Mouse (Mus musculus): ENCODE data around the gene Znrf1.
A peak's percentile ranks its signal among the peaks of the same experiment; 100 is the strongest.
"Not testable (repeated sequence)": the region's sequence is repeated elsewhere in the genome, so short reads cannot be mapped to it uniquely, and the experiment has no call there.

Znrf1 gene

DNA sequence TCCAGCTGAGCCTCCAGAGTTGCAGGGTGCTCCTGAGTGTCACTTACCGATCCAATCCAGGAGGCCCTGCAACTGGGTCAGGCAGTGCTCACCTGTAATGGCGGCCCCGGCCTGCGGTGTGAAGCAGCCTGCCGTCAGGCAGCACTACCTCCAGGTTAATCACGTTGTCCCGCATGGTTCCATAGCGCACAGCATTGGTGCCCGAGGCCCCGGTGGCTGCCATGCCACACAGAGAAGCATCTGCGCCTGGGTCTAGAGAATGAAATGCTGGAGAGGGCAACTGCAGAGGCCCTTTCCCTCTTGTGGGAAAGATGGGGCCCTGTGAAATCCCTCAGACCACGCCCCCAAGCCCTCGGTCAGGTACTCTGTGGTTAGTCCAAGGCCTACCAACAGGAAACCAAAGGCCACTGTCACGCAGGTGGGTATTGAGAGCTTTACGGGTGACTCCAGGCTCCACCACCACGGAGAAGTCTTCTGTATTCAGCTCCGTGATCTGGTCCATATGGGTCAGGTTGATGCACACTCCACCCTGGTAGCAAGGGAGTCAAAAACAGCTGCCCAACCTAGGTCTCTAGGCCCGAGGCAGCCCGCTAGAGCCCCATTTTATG lies 93.1 kb downstream of the Znrf1 start:
- DNase-seq (ENCODE audit: low read depth, low spot score): peak; percentile 43

DNA sequence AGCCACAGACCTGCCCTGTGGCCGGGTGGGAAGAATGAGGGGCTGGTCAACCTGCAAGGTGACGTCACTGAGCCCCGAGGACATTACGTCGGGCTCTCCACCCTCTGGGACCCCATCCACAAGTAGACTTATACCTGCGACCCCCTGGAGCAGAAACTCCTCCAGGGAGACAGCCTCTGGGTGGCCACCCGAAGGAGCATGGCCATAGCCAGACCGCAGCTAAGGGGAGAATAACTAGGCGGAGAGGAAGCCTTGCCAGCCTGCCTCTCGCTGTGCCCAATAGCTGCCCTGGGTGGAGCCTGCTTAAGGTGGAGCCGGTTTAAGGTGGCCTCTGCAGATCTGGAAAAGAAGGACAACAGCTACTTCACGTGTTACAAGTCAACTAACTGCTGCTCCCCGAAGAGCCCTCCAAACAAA lies 94.2 kb downstream of the Znrf1 start, which contains the start of gene Ldhd:
Gene Ldhd (minus strand): TSS at position 270 of the 417 bp plus-strand sequence.
- DNase-seq (ENCODE audit: low read depth, low spot score): peak; percentile 53

DNA sequence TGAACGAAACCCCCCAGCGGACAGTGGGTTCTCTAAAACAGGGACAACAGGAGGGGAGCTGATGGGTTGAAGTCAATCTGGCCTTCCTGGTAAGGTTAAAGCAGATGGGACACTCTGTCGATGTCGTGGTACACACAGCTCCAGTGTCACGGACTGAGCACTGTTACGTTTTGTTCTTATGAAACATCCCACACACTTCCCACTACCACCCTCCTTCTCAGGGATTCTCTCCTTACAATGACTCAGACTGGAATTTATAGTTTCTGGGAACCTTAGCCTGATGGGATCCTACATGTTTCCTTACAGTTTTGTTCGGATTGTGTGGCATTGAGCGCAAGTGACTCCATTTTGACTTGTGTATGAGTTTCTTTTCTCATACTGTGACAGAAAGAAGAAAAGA lies 95.7 kb downstream of the Znrf1 start:
- no peak for DNase-seq (ENCODE audit: low read depth, low spot score)

DNA sequence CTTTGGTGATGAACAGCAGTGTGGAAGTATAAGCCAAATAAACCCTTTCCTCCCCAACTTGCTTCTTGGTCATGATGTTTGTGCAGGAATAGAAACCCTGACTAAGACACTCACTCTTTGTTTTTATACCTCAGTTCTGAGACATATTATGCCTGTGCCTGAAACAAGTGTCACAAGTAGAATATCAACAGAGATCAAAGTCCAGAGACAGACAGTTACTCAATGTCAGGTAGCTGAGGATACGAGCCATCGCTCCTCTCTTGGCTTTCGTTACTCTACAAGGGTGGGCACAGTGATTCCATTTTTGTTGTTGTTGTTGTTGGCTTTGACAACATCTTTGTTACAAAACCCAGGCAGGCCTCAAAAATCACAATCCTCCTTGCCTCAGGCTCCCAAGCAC lies 97.1 kb downstream of the Znrf1 start:
- DNase-seq (ENCODE audit: low read depth, low spot score): no peak

DNA sequence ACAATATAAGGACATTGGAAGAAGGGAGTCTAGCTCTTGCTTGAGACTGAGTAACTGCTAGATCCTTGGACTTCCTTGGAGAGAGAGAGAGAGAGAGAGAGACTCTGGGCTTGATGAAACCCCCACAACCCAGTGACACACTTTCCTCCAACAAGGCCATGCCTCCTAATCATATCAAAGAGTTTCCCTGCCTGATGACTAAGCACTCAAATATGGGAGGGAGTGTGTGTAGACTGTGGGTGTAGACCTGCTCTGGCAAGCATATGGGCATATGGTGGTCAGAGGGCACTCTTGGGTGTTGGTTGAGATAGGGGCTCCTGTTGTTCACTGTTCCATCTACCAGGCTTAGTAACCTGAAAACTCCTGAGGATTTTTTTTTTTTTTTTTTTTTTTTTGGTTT lies 102.2 kb downstream of the Znrf1 start:
- no peak for DNase-seq (ENCODE audit: low read depth, low spot score)

DNA sequence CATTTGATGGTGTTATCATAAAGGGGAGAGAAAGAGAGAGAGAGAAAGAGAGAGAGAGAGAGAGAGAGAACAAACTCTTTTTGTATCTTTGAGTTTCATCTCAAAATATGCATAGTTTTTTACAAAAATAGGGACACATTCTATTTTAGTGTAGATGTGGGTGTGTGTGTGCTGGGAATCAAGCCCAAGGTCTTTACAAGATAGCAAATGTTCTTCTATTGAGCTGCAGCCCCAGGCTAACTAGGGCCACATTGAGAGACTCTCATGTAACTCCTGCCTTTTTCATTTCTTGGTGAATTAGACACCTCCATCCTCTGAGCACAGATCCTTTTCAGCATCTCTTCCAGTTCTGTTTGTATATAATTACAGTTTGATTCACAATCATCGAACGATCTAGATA lies 105.2 kb downstream of the Znrf1 start:
- DNase-seq (ENCODE audit: low read depth, low spot score): no peak

DNA sequence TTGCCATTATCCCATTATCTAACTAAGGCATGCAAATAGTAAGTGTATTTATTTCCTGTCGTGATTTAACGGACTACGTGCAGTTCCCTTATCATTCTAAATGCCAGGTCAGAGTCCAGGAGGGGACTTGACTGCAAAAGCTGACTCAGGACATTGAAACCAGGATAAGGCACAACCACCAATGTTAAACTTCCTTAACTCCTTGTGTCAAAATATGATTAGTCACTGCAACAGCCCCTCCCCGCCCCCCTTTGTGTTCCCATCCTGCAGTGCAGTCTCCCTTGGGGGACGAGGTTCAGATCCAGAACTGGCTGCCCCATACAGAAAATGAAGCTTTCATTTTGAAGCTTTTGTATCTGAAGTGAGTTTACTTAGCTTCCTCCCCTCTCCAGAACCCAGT lies 106.6 kb downstream of the Znrf1 start:
- no peak for DNase-seq (ENCODE audit: low read depth, low spot score)

DNA sequence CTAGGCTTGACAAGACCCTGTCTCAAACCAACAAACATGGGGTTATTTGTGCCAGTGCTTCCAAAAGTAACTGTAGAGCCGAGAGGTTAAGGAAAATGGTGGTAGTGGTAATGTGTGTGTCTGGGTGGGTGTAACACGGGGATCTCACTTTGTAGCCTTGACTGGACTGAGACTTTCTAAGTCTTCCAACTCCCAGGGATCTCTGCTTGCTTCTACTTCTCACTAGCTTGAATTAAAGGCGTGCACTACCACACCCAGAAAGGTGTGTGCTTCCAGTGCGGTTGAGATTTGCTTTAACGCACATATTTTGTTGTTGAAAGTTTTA lies 107.0 kb downstream of the Znrf1 start:
- no peak for DNase-seq (ENCODE audit: low read depth, low spot score)

DNA sequence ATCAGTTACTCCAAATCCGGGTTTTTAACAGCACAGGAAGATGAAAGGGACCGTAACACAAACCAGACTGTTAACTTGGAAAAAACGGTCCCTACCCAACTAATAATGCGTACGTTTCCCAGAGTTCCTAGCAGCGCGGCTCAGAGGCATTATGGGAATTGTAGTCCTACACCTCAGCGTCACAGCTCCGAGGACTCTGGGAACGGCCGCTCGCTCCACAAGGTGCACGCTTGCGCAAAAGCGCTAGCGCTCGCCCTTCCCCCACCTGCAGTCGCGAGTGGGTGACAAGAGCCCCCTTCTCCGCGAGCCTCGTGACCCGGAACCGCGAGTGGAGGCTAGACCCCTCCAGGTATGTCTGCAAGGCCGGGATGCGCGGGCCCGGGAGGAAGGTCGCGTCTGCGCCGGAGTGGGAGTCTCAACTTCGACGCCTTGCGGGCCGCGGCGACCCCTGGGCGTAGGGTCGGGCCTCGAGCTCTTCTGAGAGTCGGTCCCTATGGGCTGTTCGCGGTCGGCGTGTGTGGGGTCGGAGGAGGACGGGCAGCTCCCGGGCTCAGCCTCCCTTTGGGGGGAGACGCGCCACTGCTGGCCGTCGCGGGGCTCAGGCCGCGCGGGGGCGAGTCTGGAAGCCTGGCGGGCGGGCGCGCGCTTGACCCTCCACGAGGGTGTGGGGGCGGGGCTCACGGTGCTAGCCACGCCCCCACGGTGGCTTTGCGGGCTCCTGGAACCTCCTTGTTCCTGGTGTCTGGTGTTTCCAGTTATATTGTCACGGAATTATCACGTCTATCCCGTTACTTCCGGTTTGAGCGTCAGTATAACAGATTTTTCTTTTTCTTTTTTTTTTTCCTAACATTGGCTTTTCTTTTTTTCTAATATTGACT lies 107.6 kb downstream of the Znrf1 start, which contains the start of gene Zfp1:
Gene Zfp1 (plus strand): TSS at position 138 of the 878 bp plus-strand sequence.
- DNase-seq (ENCODE audit: low read depth, low spot score): peak; percentile 96

DNA sequence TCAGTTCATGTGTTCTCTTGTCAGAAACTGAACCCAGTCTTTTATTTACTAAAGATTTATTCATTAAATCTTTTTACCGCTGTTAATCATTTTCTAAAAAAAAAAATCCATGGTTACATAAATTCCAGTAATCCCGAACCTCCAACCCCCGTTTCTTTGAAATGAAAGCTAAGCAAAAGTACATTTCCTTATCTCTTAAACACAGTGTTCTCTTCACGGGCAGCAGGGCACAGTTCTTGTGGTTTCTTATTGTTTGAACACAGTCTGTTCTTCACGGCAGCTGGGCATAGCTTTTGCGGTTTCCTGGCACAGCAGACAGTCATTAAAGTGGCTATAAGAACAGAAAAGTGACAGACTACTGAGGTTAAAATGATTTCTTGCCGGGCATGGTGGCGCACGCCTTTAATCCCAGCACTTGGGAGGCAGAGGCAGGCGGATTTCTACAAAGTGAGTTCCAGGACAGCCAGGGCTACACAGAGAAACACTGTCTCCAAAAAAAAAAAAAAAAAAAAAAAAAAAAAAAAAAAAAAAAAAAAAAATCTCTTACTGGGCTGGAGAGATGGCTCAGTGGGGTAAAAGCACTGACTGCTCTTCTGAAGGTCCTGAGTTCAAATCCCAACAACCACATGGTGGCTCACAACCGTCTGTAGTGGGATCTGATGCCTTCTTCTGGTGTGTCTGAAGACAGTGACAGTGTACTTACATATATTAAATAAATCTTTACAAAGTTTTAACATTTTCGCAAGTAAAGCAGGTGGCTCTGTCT lies 108.6 kb downstream of the Znrf1 start:
- DNase-seq (ENCODE audit: low read depth, low spot score): not testable (repeated sequence)

DNA sequence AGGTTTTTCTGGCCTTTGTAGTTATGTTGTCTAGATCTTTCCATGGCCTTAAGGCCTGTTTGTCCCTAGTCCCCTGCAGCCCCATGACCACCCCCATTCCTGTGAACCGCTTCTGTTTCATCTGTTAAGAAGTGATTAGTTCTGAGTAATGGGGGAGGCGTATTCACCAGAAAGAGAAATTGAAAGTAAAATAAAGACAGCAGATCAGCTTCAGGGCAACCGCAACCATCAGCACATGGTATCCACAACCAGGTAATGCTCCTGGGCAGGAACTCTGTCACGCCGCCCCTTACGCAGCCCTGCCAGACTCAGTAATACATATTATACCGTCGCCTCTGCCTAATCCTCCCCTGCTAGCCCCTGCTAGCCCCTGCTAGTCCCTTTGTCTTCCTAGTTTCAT lies 109.8 kb downstream of the Znrf1 start:
- DNase-seq (ENCODE audit: low read depth, low spot score): no peak

DNA sequence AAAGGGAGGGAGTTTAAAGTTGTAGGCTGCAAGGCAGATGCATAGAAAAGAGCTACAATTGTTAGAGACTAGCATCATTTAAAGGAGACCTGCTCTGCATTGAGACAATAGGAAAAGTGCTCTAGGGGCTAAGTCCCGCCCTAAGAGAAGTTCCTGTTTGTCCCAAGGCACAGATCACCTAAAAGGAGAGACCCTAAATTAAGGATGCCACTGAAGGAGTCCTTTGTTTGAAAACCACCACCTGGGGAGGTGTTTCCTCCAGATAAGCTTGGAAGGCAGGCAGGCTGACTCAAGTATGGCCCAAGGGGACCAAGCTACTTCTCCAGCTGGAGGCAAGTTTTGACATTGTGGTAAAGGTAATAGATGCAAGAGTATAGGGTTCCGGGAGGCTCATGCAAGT lies 112.9 kb downstream of the Znrf1 start:
- DNase-seq (ENCODE audit: low read depth, low spot score): peak; percentile 92

DNA sequence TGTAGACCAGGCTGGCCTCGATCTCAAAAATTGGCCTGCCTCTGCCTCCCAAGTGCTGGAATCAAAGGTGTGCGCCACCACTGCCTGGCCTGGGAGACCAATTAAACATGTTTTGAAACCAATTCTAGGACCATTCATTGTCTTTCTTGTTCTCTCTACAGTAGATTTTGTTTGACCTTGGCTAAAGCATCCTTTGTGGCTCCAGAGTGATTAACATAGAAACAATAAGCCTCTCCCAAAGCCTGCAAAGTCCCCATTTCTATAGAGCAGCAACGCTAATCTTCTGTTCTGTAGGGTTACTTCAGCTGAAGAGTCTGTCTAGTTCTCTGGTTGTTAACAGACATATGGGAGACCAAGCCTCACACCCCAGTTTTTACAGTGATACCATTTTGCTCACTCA lies 114.8 kb downstream of the Znrf1 start:
- DNase-seq (ENCODE audit: low read depth, low spot score): peak; percentile 84

DNA sequence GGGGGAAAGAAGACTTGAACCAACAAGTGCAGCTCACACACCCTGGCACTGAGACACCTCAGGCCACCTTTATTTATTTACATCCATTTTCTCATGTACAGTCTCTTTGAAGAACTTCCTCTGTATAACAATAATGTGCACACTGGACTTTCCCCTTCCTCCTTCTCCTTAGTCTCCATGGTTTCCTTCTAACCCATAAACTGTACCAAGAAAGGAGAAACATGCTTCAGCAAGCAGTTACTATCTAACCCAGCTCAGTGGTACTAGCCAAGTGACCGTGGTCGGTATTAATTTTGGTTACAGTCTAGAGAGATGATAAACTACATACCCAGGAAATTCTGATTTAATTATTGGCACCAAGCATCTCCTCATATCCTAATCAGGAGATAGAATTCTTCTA lies 117.6 kb downstream of the Znrf1 start:
- DNase-seq (ENCODE audit: low read depth, low spot score): no peak

DNA sequence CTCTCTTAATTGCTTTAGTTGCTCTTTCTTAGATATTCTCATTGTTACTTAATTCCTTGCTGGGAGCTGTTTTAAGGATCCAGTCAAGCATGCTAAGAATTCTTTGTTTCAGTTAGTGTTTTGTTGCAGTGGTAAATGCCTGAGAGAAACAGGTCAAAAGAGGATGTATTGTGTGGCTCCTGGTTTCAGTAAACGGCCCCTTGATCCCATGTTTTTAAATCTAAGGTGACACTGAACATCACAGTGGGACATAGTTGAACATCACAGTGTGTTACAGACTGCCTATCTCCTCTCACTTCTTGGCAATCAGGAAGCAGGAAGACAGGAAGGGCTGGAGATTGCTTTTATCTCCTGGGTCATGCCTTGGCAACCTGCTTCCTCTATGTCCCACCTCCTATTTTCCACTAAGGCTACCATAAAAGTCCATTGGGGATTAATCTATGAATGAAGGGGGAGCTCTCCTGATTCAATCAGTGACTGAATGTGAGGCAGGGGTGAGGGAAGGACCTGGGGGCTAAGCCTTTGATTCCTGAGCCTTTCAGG lies 121.5 kb downstream of the Znrf1 start:
- peak; percentile 45 for DNase-seq (ENCODE audit: low read depth, low spot score)

DNA sequence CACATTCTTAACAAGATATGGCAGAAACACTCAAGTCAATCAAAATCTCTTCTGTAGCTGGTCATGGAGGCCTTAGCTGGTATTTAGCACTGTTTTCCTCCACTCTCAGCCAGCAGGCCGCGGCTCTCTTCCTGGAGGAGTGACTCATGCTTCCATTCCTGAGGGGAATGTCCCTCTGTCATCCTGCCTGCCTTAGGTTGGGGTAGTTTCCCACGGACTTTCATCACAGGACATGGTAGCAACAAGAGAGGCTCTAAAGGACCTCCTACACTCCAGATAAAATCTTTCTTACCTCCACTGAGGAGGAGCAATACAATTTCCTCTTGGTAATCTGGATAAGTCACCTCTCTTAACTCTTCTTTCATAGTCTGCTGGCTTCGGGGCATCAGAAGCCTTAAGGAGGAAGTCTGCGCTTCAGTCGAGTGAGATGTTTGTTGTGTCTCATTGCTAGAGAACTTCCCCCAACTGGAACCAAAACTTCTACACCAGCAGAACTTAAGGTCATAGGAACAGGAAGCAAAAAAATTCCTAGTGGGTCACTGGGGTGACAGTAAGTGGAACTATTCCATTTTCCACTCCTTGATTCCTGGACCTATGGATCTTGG lies 123.0 kb downstream of the Znrf1 start:
- DNase-seq (ENCODE audit: low read depth, low spot score): no peak

DNA sequence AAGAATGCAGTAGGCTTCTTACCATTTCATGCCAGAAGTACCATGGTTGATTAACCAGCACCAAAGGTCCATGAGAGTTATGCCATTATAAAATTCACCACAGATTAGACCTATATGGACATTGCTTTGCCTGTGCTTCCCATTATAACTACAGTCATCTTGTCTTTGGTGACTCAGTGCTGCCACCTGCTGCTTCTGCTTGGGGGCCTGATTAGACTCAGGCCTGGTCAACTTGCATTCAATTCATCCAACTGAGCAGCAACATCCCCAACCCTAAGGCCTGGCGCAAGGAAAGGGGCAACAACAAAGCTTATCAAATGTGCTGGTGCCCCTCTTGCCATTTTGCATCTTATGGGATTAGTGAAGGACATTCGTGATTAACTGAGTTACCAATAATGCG lies 126.6 kb downstream of the Znrf1 start:
- peak; percentile 83 for DNase-seq (ENCODE audit: low read depth, low spot score)

DNA sequence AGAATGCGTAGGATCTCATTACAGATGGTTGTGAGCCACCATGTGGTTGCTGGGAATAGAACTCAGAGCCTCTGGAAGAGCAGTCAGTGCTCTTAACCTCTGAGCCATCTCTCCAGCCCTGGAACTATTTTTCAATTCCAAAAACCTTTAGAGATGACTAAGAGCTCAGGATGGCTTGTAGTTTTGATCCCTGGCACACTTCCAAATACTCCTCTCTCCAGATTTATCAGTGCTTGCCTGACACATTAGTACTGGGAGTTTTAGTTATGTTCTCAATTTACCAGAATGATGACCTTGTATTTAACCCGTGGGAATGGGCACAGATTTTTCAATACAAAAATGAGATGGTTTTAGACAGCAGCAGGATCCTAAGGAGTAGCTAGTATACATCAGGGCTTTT lies 130.9 kb downstream of the Znrf1 start:
- no peak for DNase-seq (ENCODE audit: low read depth, low spot score)
